Mouse (Mus musculus): ENCODE measurements around the gene Tpmt. TPM values are rescaled to one million over a fixed set of nuclear protein-coding genes. Genes with fewer than 3 reads are reported as not detected.

Gene Tpmt
- 23.3 and 23.4 TPM in 2 replicates for polyA plus RNA-seq (2014; fragmentation: Nextera tagmentation; extraction: Ambion mirVana)

DNA sequence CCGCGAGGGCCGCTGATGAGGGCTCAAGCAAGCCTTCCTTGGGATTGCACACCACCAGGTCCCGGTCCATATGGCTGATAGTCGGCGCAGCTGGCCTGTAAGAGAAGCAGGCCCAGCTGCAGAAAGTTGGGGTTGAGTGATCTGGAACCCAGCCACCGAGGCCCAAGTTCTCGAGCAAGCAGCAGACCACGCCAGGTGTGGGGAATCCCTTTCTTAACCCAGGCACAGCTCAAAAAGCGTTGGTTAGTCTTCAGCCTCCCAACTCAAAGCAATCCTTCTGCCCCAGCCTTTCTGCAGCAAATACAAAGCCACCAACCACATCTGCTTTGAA, at the start of gene Tpmt:
Tpmt (minus strand) TSS at position 121 of the 331 bp plus-strand sequence.
- DNase-seq = no peak
- 17% methylated on average over 10 of the region's 10 CpGs for WGBS
- peaks cover 10% of the 10 kb centered on the region for H3K4me1 ChIP-seq (ENCODE audit: control insufficient read depth, insufficient read depth, low read length)
- peaks cover 11% of the 10 kb centered on the region for H3K36me3 ChIP-seq (ENCODE audit: control insufficient read depth, insufficient read depth, low read length)
- H3K27ac ChIP-seq (replicated peaks; ENCODE audit: low read depth, low read length) = peak within 1 kb of the TSS; percentile 77
- peak within 1 kb of the TSS; percentile 72 for H3K4me2 ChIP-seq (ENCODE audit: low read length)
- H3K4me3 ChIP-seq (replicated peaks; ENCODE audit: low read depth, low read length) = peak within 1 kb of the TSS; percentile 83
- no peaks in the 10 kb centered on the region for H3K9me3 ChIP-seq (ENCODE audit: control insufficient read depth, low read length)
- H3K27me3 ChIP-seq (ENCODE audit: control insufficient read depth, insufficient read depth, low read length) = no peaks in the 10 kb centered on the region
- H3K9ac ChIP-seq (replicated peaks; ENCODE audit: low read length) = peak within 1 kb of the TSS; percentile 75
- ATAC-seq (ENCODE audit: low FRiP score, low TSS enrichment) = no peak

GRCm38 (mm10) chr13:47093791-47094190, 49.3 kb upstream of the Tpmt start:
- Histone ChIP-seq H3K4me1 (ENCODE audit: control insufficient read depth, insufficient read depth, low read length) (no peaks in the 10 kb centered on the region), H3K4me2 (ENCODE audit: low read length) (no peak overlapping the region), H3K27ac (replicated peaks; ENCODE audit: low read depth, low read length) (no peak overlapping the region), H3K36me3 (ENCODE audit: control insufficient read depth, insufficient read depth, low read length) (peaks cover 58% of the 10 kb centered on the region), H3K9ac (replicated peaks; ENCODE audit: low read length) (no peak overlapping the region), H3K4me3 (replicated peaks; ENCODE audit: low read depth, low read length) (no peak overlapping the region), H3K9me3 (ENCODE audit: control insufficient read depth, low read length) (no peaks in the 10 kb centered on the region), H3K27me3 (ENCODE audit: control insufficient read depth, insufficient read depth, low read length) (no peaks in the 10 kb centered on the region)
- ATAC-seq (ENCODE audit: low FRiP score, low TSS enrichment) (no peak), DNase-seq (no peak)
- 89% methylated on average over 2 of the region's 2 CpGs for WGBS

DNA sequence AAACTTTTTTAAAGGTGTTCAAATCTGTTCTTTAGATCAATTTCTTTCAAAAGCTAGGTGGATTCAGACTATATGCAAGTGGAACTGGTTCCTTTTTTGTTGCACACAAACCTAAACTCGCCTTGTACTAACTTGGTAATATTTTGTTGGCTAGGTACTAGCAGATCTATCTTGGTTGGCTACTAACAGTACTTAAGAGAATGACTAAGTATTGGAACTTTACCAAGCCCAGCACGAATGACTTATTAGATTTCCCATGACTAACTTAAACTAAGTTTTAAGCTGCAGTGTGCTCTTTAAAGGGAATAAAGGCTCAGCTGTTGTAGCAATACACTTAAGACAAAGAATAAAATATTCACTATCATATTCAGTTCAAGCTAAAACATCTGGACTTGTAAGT, 44.7 kb upstream of the Tpmt start:
- H3K4me1 ChIP-seq (ENCODE audit: control insufficient read depth, insufficient read depth, low read length) = no peaks in the 10 kb centered on the region
- ATAC-seq (ENCODE audit: low FRiP score, low TSS enrichment) = no peak
- WGBS = 87% methylated on average over 2 of the region's 2 CpGs

GRCm38 (mm10) chr13:47088433-47088832, 43.9 kb upstream of the Tpmt start:
- Histone ChIP-seq H3K4me3 (replicated peaks; ENCODE audit: low read depth, low read length) (no peak overlapping the region), H3K4me2 (ENCODE audit: low read length) (no peak overlapping the region), H3K27ac (replicated peaks; ENCODE audit: low read depth, low read length) (no peak overlapping the region), H3K27me3 (ENCODE audit: control insufficient read depth, insufficient read depth, low read length) (no peaks in the 10 kb centered on the region), H3K9me3 (ENCODE audit: control insufficient read depth, low read length) (no peaks in the 10 kb centered on the region), H3K4me1 (ENCODE audit: control insufficient read depth, insufficient read depth, low read length) (no peaks in the 10 kb centered on the region), H3K36me3 (ENCODE audit: control insufficient read depth, insufficient read depth, low read length) (peaks cover 53% of the 10 kb centered on the region), H3K9ac (replicated peaks; ENCODE audit: low read length) (no peak overlapping the region)
- WGBS = 98% methylated on average over 1 of the region's 1 CpGs
- DNase-seq (no peak), ATAC-seq (ENCODE audit: low FRiP score, low TSS enrichment) (no peak)

More for the DNA sequence above, 44.7 kb upstream of the Tpmt start:
- no peak overlapping the region for H3K4me2 ChIP-seq (ENCODE audit: low read length)
- H3K27ac ChIP-seq (replicated peaks; ENCODE audit: low read depth, low read length) = no peak overlapping the region
- peaks cover 61% of the 10 kb centered on the region for H3K36me3 ChIP-seq (ENCODE audit: control insufficient read depth, insufficient read depth, low read length)
- H3K9ac ChIP-seq (replicated peaks; ENCODE audit: low read length) = no peak overlapping the region
- H3K27me3 ChIP-seq (ENCODE audit: control insufficient read depth, insufficient read depth, low read length) = no peaks in the 10 kb centered on the region
- DNase-seq = no peak
- no peak overlapping the region for H3K4me3 ChIP-seq (replicated peaks; ENCODE audit: low read depth, low read length)
- no peaks in the 10 kb centered on the region for H3K9me3 ChIP-seq (ENCODE audit: control insufficient read depth, low read length)

GRCm38 (mm10) chr13:47080905-47081505, 36.5 kb upstream of the Tpmt start:
- WGBS = 93% methylated on average over 4 of the region's 4 CpGs
- Histone ChIP-seq H3K9me3 (ENCODE audit: control insufficient read depth, low read length) (no peaks in the 10 kb centered on the region), H3K27me3 (ENCODE audit: control insufficient read depth, insufficient read depth, low read length) (no peaks in the 10 kb centered on the region), H3K27ac (replicated peaks; ENCODE audit: low read depth, low read length) (no peak overlapping the region), H3K36me3 (ENCODE audit: control insufficient read depth, insufficient read depth, low read length) (peaks cover 67% of the 10 kb centered on the region), H3K4me3 (replicated peaks; ENCODE audit: low read depth, low read length) (no peak overlapping the region), H3K9ac (replicated peaks; ENCODE audit: low read length) (no peak overlapping the region), H3K4me2 (ENCODE audit: low read length) (no peak overlapping the region), H3K4me1 (ENCODE audit: control insufficient read depth, insufficient read depth, low read length) (no peaks in the 10 kb centered on the region)
- no peak for ATAC-seq (ENCODE audit: low FRiP score, low TSS enrichment)
- DNase-seq = no peak

- Histone ChIP-seq H3K4me3 (replicated peaks; ENCODE audit: low read depth, low read length) (no peak overlapping the region), H3K4me1 (ENCODE audit: control insufficient read depth, insufficient read depth, low read length) (no peaks in the 10 kb centered on the region), H3K36me3 (ENCODE audit: control insufficient read depth, insufficient read depth, low read length) (peaks cover 71% of the 10 kb centered on the region), H3K27me3 (ENCODE audit: control insufficient read depth, insufficient read depth, low read length) (no peaks in the 10 kb centered on the region), H3K27ac (replicated peaks; ENCODE audit: low read depth, low read length) (no peak overlapping the region), H3K9me3 (ENCODE audit: control insufficient read depth, low read length) (no peaks in the 10 kb centered on the region), H3K9ac (replicated peaks; ENCODE audit: low read length) (no peak overlapping the region), H3K4me2 (ENCODE audit: low read length) (no peak overlapping the region)
- ATAC-seq (ENCODE audit: low FRiP score, low TSS enrichment) = no peak
- DNase-seq = peak; percentile 5
- 72% methylated on average over 5 of the region's 5 CpGs for WGBS
These were observed 34.3 kb upstream of the Tpmt start for GRCm38 (mm10) chr13:47078799-47079198.

- DNase-seq = no peak
- ATAC-seq (ENCODE audit: low FRiP score, low TSS enrichment) = no peak
- H3K4me3 ChIP-seq (replicated peaks; ENCODE audit: low read depth, low read length) = no peak overlapping the region
- peaks cover 74% of the 10 kb centered on the region for H3K36me3 ChIP-seq (ENCODE audit: control insufficient read depth, insufficient read depth, low read length)
- H3K4me1 ChIP-seq (ENCODE audit: control insufficient read depth, insufficient read depth, low read length) = no peaks in the 10 kb centered on the region
- H3K9me3 ChIP-seq (ENCODE audit: control insufficient read depth, low read length) = no peaks in the 10 kb centered on the region
- no peaks in the 10 kb centered on the region for H3K27me3 ChIP-seq (ENCODE audit: control insufficient read depth, insufficient read depth, low read length)
- H3K9ac ChIP-seq (replicated peaks; ENCODE audit: low read length) = no peak overlapping the region
- H3K27ac ChIP-seq (replicated peaks; ENCODE audit: low read depth, low read length) = no peak overlapping the region
- no peak overlapping the region for H3K4me2 ChIP-seq (ENCODE audit: low read length)
These were observed 32.8 kb upstream of the Tpmt start for GRCm38 (mm10) chr13:47077367-47077766.

DNA sequence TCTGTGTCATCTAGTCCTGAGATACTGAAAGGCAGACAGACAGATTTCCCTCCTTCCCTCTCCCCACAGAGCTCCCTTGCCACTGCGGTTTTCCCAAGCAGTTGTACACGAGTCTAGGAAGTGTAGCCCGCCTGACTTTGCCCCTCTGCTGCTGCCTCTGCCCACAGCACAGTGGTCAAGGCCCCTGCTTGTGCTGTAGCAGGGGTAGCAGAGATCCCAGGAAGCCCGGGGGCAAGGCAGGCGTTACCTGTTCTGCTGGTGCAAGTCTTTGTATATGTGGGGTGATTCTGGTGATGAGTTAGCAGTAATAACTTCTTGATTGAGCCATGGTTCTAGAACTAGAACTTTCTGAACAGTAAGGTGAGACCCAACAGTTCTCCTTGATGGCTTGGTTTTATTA, 31.6 kb upstream of the Tpmt start:
- no peaks in the 10 kb centered on the region for H3K4me1 ChIP-seq (ENCODE audit: control insufficient read depth, insufficient read depth, low read length)
- H3K9ac ChIP-seq (replicated peaks; ENCODE audit: low read length) = no peak overlapping the region
- no peaks in the 10 kb centered on the region for H3K9me3 ChIP-seq (ENCODE audit: control insufficient read depth, low read length)
- H3K36me3 ChIP-seq (ENCODE audit: control insufficient read depth, insufficient read depth, low read length) = peaks cover 83% of the 10 kb centered on the region
- ATAC-seq (ENCODE audit: low FRiP score, low TSS enrichment) (no peak), DNase-seq (no peak)
- no peaks in the 10 kb centered on the region for H3K27me3 ChIP-seq (ENCODE audit: control insufficient read depth, insufficient read depth, low read length)
- H3K27ac ChIP-seq (replicated peaks; ENCODE audit: low read depth, low read length) = no peak overlapping the region
- H3K4me2 ChIP-seq (ENCODE audit: low read length) = no peak overlapping the region
- H3K4me3 ChIP-seq (replicated peaks; ENCODE audit: low read depth, low read length) = no peak overlapping the region
- WGBS = 91% methylated on average over 5 of the region's 5 CpGs

DNA sequence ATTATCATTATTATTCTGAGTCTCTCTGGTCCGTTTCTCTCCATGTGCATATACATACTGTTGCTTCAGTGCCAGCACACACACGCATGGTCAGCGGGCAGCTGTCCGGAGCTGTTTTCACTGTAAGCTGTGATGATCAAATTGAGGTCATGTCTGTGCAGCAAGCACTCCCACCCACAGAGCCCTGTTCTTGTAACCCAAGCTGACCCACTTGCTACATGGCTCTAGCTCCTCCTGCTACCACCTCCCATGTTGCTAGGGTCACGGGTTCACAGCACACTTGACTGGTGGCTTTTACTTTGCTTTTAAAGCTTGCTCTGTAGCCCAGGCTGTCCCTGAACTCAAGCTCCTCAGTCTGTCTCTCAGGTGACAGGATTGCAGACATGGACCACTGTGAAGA, 27.9 kb upstream of the Tpmt start:
- ATAC-seq (ENCODE audit: low FRiP score, low TSS enrichment) = no peak
- H3K9me3 ChIP-seq (ENCODE audit: control insufficient read depth, low read length) = no peaks in the 10 kb centered on the region
- H3K4me1 ChIP-seq (ENCODE audit: control insufficient read depth, insufficient read depth, low read length) = no peaks in the 10 kb centered on the region
- H3K27me3 ChIP-seq (ENCODE audit: control insufficient read depth, insufficient read depth, low read length) = no peaks in the 10 kb centered on the region
- no peak for DNase-seq
- H3K9ac ChIP-seq (replicated peaks; ENCODE audit: low read length) = no peak overlapping the region
- H3K4me2 ChIP-seq (ENCODE audit: low read length) = no peak overlapping the region
- H3K4me3 ChIP-seq (replicated peaks; ENCODE audit: low read depth, low read length) = no peak overlapping the region
- 94% methylated on average over 5 of the region's 5 CpGs for WGBS
- peaks cover 74% of the 10 kb centered on the region for H3K36me3 ChIP-seq (ENCODE audit: control insufficient read depth, insufficient read depth, low read length)
- H3K27ac ChIP-seq (replicated peaks; ENCODE audit: low read depth, low read length) = no peak overlapping the region
